Comparison of ENCODE assay signal across 27 mouse cellular contexts in the genomic region with DNA sequence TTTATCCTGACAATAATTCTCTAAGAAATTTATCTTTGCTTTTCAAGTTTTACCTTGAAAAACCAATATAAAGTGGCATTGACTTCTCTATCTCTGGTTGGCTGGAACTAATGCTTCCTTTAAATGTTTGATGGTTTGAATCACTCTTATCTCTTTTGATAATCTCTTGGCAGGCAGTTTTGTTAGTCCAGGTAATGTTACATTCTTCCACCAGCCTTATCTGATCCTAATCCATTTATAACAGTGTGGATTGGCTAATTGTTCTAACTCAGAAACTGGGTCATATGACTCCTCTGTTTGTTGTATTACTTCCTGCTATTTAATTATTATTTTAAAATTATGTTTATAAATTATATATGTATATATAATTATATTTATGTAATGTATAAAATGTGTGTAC.
"Had no signal": no experiment of that assay in that cellular context is flagged by ENCODE, and none has a peak within 500 bp of the region (broad histone marks: within the 10 kb centered on the region; RNA-seq: fewer than 3 reads in every experiment).

No protein-coding gene starts in this region.

- H3K36me3 ChIP-seq: heart, embryonic 10.5 days; heart, embryonic 12.5 days; hindbrain, embryonic 10.5 days; hindbrain, embryonic 12.5 days; kidney, embryonic 15.5 days; limb, embryonic 12.5 days; liver, embryonic 13.5 days; liver, embryonic 15.5 days had no signal

- H3K9me3 ChIP-seq: heart, embryonic 10.5 days; heart, embryonic 12.5 days; hindbrain, embryonic 10.5 days; hindbrain, embryonic 12.5 days; kidney, embryonic 15.5 days; limb, embryonic 12.5 days; liver, embryonic 13.5 days; liver, embryonic 15.5 days had no signal

- DNase-seq: forebrain, postnatal 0 days; gastrocnemius, adult 2 months; gastrocnemius, postnatal 10 days; gastrocnemius, postnatal 25 days; heart, adult 18-20 months; heart, postnatal 10 days; heart, postnatal 4 days; kidney, adult 11 months; kidney, adult 8-10 months; kidney, postnatal 14 days; kidney, postnatal 36 days; layer of hippocampus, adult 9-11 months; layer of hippocampus, postnatal 36 days; left cerebral cortex, postnatal 4 days; liver, embryonic 13.5 days had no signal

- ATAC-seq: forebrain, postnatal 0 days; hindbrain, embryonic 16.5 days; inflammation-experienced regulatory T-cells, adult 6 months had no signal

- H3K4me2 ChIP-seq: heart, embryonic 12.5 days; hindbrain, embryonic 12.5 days; hindbrain, embryonic 14.5 days; kidney, embryonic 15.5 days; limb, embryonic 12.5 days; liver, embryonic 11.5 days; liver, embryonic 13.5 days; liver, embryonic 15.5 days had no signal

- H3K27ac ChIP-seq: gastrocnemius, adult 2 months; heart, embryonic 10.5 days; hindbrain, embryonic 10.5 days; hindbrain, embryonic 12.5 days; hindbrain, embryonic 14.5 days; kidney, postnatal 0 days; limb, embryonic 12.5 days; liver, embryonic 13.5 days; liver, embryonic 15.5 days had no signal

- H3K27me3 ChIP-seq: heart, embryonic 12.5 days; hindbrain, embryonic 12.5 days; kidney, embryonic 15.5 days; limb, embryonic 12.5 days; liver, embryonic 13.5 days; liver, embryonic 15.5 days had no signal

- H3K4me3 ChIP-seq: gastrocnemius, adult 2 months; heart, embryonic 10.5 days; heart, embryonic 12.5 days; hindbrain, embryonic 10.5 days; hindbrain, embryonic 12.5 days; kidney, embryonic 15.5 days; limb, embryonic 12.5 days; liver, embryonic 13.5 days; liver, embryonic 15.5 days had no signal

- H3K4me1 ChIP-seq: heart, embryonic 10.5 days; heart, embryonic 12.5 days; hindbrain, embryonic 10.5 days; hindbrain, embryonic 12.5 days; kidney, embryonic 15.5 days; liver, embryonic 13.5 days; liver, embryonic 15.5 days had no signal

- H3K9ac ChIP-seq: forebrain, postnatal 0 days; heart, embryonic 12.5 days; hindbrain, embryonic 12.5 days; hindbrain, embryonic 14.5 days; kidney, embryonic 15.5 days; limb, embryonic 12.5 days; liver, embryonic 13.5 days; liver, embryonic 15.5 days had no signal
